Mouse (Mus musculus) kidney, embryonic 14.5 days (tissue): ENCODE measurements around the gene Kcnip2. TPM values are rescaled to one million over a fixed set of nuclear protein-coding genes. Genes with fewer than 3 reads are reported as not detected.

Source experiments
- ATAC-seq: fragments of 200-750 bp; cut with Nextera tagmentation; 2 replicates; pipeline ENCODE4 v1.8.0; 2017; ENCODE audit warnings: moderate number of reproducible peaks, mild to moderate bottlenecking, moderate TSS enrichment, moderate library complexity; ENCODE audit not compliant: low FRiP score, low TSS enrichment
- H3K27ac ChIP-seq: fragments of 300-500 bp; sonication (generic); 2 replicates; pipeline ENCODE4 v1.5.1; 2014; ENCODE audit warnings: low read depth, mild to moderate bottlenecking, low read length, moderate library complexity, mixed read lengths
- H3K27me3 ChIP-seq: fragments of 300-500 bp; sonication (generic); 2 replicates; pipeline ENCODE4 v1.6.1; 2014; ENCODE audit warnings: mild to moderate bottlenecking, low read length; ENCODE audit not compliant: control insufficient read depth, insufficient read depth
- H3K36me3 ChIP-seq: fragments of 300-500 bp; sonication (generic); 2 replicates; pipeline ENCODE4 v1.6.1; 2014; ENCODE audit warnings: low read length, mixed read lengths; ENCODE audit not compliant: control insufficient read depth, insufficient read depth
- H3K4me1 ChIP-seq: fragments of 300-500 bp; sonication (generic); 2 replicates; pipeline ENCODE4 v1.6.1; 2014; ENCODE audit warnings: low read length, mixed read lengths; ENCODE audit not compliant: control insufficient read depth, insufficient read depth
- H3K4me2 ChIP-seq: fragments of 300-500 bp; sonication (generic); replicated peaks from 2 replicates; pipeline ENCODE4 v1.6.1; 2014; ENCODE audit warnings: low read depth, mild to moderate bottlenecking, low read length
- H3K4me3 ChIP-seq: fragments of 300-500 bp; sonication (generic); 2 replicates; pipeline ENCODE4 v1.5.1; 2014; ENCODE audit warnings: mild to moderate bottlenecking, low read length
- H3K9ac ChIP-seq: fragments of 300-500 bp; sonication (generic); 2 replicates; pipeline ENCODE4 v1.6.1; 2014; ENCODE audit warnings: low read depth, mild to moderate bottlenecking, low read length, moderate library complexity
- H3K9me3 ChIP-seq: fragments of 300-500 bp; sonication (generic); 2 replicates; pipeline ENCODE4 v1.6.1; 2016; ENCODE audit warnings: low read length; ENCODE audit not compliant: control insufficient read depth
- WGBS: fragments of 180-500 bp; shearing (Covaris S2); extraction: QIAGEN DNeasy Blood & Tissue Kit; methylation state at CpG from one replicate; pipeline ENCODE4 v1.1.7; 2014; 5-methylcytosine and 5-hydroxymethylcytosine counted together
- polyA plus RNA-seq: library from polyadenylated mRNA; unstranded; fragments of >200 nt; fragmentation: Nextera tagmentation; extraction: Ambion mirVana; gene quantifications from 2 replicates; pipeline ENCODE4 v1.2.1, GENCODE M21; 2014

Gene Kcnip2
- polyA plus RNA-seq, 1 experiment from 2014 or later: 2.0 TPM

DNA sequence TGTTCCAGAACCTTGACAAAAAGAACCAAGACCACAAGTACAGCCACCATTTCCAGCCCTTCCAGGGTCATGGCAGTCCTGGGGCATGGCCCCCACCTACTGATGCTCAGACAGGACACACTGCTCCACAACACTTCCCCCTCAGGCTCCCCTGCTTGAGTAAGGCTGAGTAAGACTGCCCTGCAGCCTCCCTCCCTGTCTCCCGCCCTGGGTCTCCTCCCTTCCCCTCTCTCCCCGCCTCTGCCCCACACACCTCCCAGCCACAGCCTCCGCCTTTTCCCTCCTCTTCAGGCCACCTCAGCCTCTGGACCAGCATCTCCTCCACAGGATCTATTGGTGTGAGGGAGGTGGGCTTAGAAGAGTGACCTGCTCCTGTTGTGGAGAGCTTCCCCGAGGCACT, 12.5 kb downstream of the Kcnip2 start:
- WGBS: 19% methylated on average over 4 of the region's 4 CpGs
- Histone ChIP-seq H3K4me3 (no peak overlapping the region), H3K27ac (no peak overlapping the region), H3K4me1 (no peaks in the 10 kb centered on the region), H3K27me3 (no peaks in the 10 kb centered on the region), H3K9ac (no peak overlapping the region), H3K36me3 (no peaks in the 10 kb centered on the region), H3K4me2 (no peak overlapping the region), H3K9me3 (no peaks in the 10 kb centered on the region)
- ATAC-seq: no peak

DNA sequence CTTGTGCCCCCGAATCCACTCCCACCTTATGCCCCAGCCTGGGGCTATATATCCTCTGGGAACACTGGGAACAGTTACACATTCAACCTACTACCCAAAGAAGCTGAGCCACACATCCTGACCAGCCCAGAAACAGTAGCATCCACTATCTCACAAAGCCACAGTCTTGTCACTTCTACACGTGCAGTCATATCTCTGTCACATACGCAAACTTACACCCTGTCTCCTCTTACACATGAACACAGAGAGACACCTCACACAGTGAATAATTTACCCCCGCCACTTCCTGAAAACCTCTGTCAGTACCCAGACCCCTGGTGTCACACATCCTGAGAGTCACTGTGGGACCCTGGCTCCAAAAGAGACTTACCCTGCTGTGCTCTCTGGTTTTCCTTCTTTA, 13.2 kb downstream of the Kcnip2 start:
- Histone ChIP-seq H3K9ac (no peak overlapping the region), H3K36me3 (no peaks in the 10 kb centered on the region), H3K4me3 (no peak overlapping the region), H3K27ac (no peak overlapping the region), H3K4me1 (no peaks in the 10 kb centered on the region), H3K9me3 (no peaks in the 10 kb centered on the region), H3K27me3 (no peaks in the 10 kb centered on the region), H3K4me2 (no peak overlapping the region)
- ATAC-seq: no peak
- WGBS: 74% methylated on average over 4 of the region's 4 CpGs

GRCm38 (mm10) chr19:45796879-45797278, 19.0 kb downstream of the Kcnip2 start:
- no peak for ATAC-seq
- 59% methylated on average over 15 of the region's 15 CpGs for WGBS
- H3K27ac ChIP-seq: no peak overlapping the region
- no peak overlapping the region for H3K9ac ChIP-seq
- no peaks in the 10 kb centered on the region for H3K36me3 ChIP-seq
- H3K4me1 ChIP-seq: peaks cover 7% of the 10 kb centered on the region; the same call in 1 of the 2 replicates
- H3K9me3 ChIP-seq: no peaks in the 10 kb centered on the region
- H3K4me2 ChIP-seq: no peak overlapping the region
- no peaks in the 10 kb centered on the region for H3K27me3 ChIP-seq
- no peak overlapping the region for H3K4me3 ChIP-seq

GRCm38 (mm10) chr19:45796061-45796556, 19.8 kb downstream of the Kcnip2 start:
- H3K27me3 ChIP-seq: no peaks in the 10 kb centered on the region
- H3K9ac ChIP-seq: no peak overlapping the region
- H3K4me2 ChIP-seq: peak overlapping the region; percentile 37
- no peaks in the 10 kb centered on the region for H3K9me3 ChIP-seq
- WGBS: 9% methylated on average over 15 of the region's 15 CpGs
- no peak overlapping the region for H3K27ac ChIP-seq
- H3K4me1 ChIP-seq: peaks cover 7% of the 10 kb centered on the region; the same call in 1 of the 2 replicates
- no peaks in the 10 kb centered on the region for H3K36me3 ChIP-seq
- ATAC-seq: peak; percentile 58
- peak overlapping the region; percentile 19 for H3K4me3 ChIP-seq

- Histone ChIP-seq H3K9ac (no peak overlapping the region), H3K27ac (no peak overlapping the region), H3K4me2 (peak overlapping the region; percentile 37), H3K4me1 (peaks cover 7% of the 10 kb centered on the region; the same call in 1 of the 2 replicates), H3K9me3 (no peaks in the 10 kb centered on the region), H3K27me3 (no peaks in the 10 kb centered on the region), H3K36me3 (no peaks in the 10 kb centered on the region), H3K4me3 (peak overlapping the region; percentile 19; the same call in 1 of the 2 replicates)
- ATAC-seq: peak; percentile 37
- 32% methylated on average over 15 of the region's 15 CpGs for WGBS
Observed at GRCm38 (mm10) chr19:45795406-45795944, 20.4 kb downstream of the Kcnip2 start.

DNA sequence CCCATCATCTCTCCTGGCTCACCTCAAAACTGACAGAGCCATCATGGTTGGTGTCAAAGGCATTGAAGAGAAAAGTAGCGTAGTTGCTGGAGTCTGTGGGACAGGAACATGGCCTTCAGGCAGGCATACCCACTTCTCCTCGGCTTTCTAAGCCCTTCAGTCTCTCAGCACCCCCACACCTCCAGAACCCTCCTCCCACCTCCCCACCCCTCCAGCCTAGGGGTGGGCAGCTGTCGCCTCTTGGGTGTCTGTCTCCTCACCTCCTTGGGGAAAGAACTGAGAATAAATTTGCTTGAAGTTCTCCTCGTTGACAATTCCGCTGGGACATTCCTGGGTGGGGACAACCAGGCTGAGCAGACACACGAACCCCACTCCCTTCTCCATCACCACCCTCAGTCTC, 21.1 kb downstream of the Kcnip2 start:
- Histone ChIP-seq H3K9me3 (no peaks in the 10 kb centered on the region), H3K36me3 (no peaks in the 10 kb centered on the region), H3K27me3 (no peaks in the 10 kb centered on the region), H3K4me3 (no peak overlapping the region), H3K4me2 (no peak overlapping the region), H3K4me1 (peaks cover 7% of the 10 kb centered on the region; the same call in 1 of the 2 replicates), H3K9ac (no peak overlapping the region), H3K27ac (no peak overlapping the region)
- ATAC-seq: no peak
- 54% methylated on average over 6 of the region's 6 CpGs for WGBS

DNA sequence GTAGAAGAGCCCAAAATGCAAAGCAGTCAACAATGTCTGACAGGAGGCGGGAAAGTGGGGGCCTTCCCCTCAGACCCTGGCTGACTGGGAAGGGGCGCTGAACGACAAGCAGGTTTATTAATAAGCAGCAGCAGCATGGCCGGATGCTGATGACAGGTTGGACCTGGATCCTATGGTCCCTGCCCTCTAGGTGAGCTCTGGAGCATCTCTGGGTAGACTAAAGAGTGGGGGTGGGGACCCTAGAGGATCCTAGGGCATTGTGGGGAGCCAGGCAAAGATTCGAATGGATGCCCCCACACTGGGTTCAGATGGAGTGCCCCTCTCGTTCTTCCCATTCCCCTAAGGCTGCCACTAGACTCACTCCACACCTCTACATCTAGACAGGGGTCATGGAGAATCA, 23.5 kb downstream of the Kcnip2 start:
- no peak overlapping the region for H3K4me3 ChIP-seq
- WGBS: 88% methylated on average over 6 of the region's 6 CpGs
- no peak overlapping the region for H3K4me2 ChIP-seq
- H3K9ac ChIP-seq: no peak overlapping the region
- H3K27ac ChIP-seq: no peak overlapping the region
- peaks cover 7% of the 10 kb centered on the region for H3K4me1 ChIP-seq
- ATAC-seq: no peak
- H3K27me3 ChIP-seq: no peaks in the 10 kb centered on the region
- no peaks in the 10 kb centered on the region for H3K9me3 ChIP-seq
- no peaks in the 10 kb centered on the region for H3K36me3 ChIP-seq

- no peak overlapping the region for H3K9ac ChIP-seq
- 76% methylated on average over 13 of the region's 13 CpGs for WGBS
- no peak overlapping the region for H3K4me3 ChIP-seq
- peak overlapping the region; percentile 8; the same call in 1 of the 2 replicates for H3K27ac ChIP-seq
- H3K4me1 ChIP-seq: peaks cover 3% of the 10 kb centered on the region; the same call in 1 of the 2 replicates
- H3K36me3 ChIP-seq: no peaks in the 10 kb centered on the region
- H3K4me2 ChIP-seq: no peak overlapping the region
- no peaks in the 10 kb centered on the region for H3K27me3 ChIP-seq
- no peaks in the 10 kb centered on the region for H3K9me3 ChIP-seq
- peak; percentile 30; the same call in 1 of the 2 replicates for ATAC-seq
Observed at GRCm38 (mm10) chr19:45789888-45790874, 25.7 kb downstream of the Kcnip2 start.

GRCm38 (mm10) chr19:45789365-45789764, 26.5 kb downstream of the Kcnip2 start:
- ATAC-seq: peak; percentile 58
- H3K36me3 ChIP-seq: no peaks in the 10 kb centered on the region
- WGBS: 15% methylated on average over 7 of the region's 7 CpGs

More at GRCm38 (mm10) chr19:45789365-45789764, 26.5 kb downstream of the Kcnip2 start:
- H3K4me2 ChIP-seq: no peak overlapping the region
- no peak overlapping the region for H3K4me3 ChIP-seq
- H3K4me1 ChIP-seq: peaks cover 3% of the 10 kb centered on the region; the same call in 1 of the 2 replicates
- H3K27me3 ChIP-seq: no peaks in the 10 kb centered on the region
- no peaks in the 10 kb centered on the region for H3K9me3 ChIP-seq
- no peak overlapping the region; the same call in 1 of the 2 replicates for H3K27ac ChIP-seq
- no peak overlapping the region for H3K9ac ChIP-seq
